Mouse (Mus musculus): ENCODE results near the gene Itga11.

DNA sequence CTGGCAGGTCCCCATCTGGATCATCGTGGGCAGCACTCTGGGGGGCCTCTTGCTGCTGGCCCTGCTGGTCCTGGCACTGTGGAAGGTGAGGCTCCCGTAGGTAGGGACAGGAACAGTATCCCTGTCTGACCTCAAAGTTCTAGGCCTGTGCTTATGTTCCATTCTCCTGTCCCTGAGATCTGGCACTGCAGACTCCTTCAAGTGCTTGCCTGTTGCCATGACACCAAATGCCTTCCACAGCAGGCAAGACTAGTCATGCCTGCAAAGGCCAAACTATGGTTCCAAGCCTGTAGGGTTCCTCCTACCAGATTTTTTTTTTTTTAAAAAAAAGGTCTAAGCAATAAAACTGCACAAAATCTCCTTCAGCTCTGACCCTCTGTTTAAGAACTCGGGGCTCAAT, 104.3 kb downstream of the Itga11 start:
- TF ChIP-seq CTCF (IDR thresholded peaks at IDR 0.05; ENCODE audit: control insufficient read depth, insufficient read depth, low read length) (no peak), POLR2A (IDR thresholded peaks at IDR 0.05; ENCODE audit: borderline replicate concordance, control insufficient read depth, low read depth, low read length) (no peak)

Measured in bone marrow, adult 2 months (tissue).